In the genomic region with DNA sequence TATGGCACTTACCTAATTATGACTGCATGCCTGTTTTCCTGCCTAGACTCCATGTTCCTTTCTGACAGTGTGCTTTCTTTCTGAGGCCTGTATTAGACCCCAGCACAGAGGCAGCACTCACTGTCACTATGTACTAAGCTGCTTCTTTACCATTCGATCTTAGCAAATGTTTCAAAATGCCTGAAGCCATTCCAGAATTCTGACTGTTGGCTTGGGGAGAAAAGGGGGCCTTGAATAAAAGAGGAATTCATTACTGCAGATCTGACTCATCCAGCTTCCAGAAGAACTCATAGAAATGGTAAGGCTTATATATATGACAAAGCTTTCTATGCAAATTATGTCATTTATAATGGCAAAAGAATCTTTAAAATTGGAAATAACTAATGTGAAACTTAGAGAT, we compare ENCODE assay signal across 31 mouse cellular contexts. TPM values are rescaled to one million over a fixed set of nuclear protein-coding genes. Genes with fewer than 3 reads are reported as not detected.
A peak's percentile ranks its signal among the peaks of the same experiment; 100 is the strongest.
DNase-seq lines count a peak whose midpoint lies in the region; ATAC-seq and TF ChIP-seq lines count a peak whose summit lies in the region.
"Had no signal": no experiment of that assay in that cellular context is flagged by ENCODE, and none has a peak within 500 bp of the region (broad histone marks: within the 10 kb centered on the region; RNA-seq: fewer than 3 reads in every experiment).

No protein-coding gene starts in this region.

- H3K27ac ChIP-seq in forebrain, embryonic 13.5 days = no peak overlapping the region
- no peak overlapping the region for H3K27ac ChIP-seq in forebrain, embryonic 10.5 days
- H3K27ac ChIP-seq in hindbrain, embryonic 16.5 days (ENCODE audit: low read depth, low read length) = no peak overlapping the region
- no peak overlapping the region for H3K27ac ChIP-seq in hindbrain, embryonic 13.5 days
- H3K27ac ChIP-seq in lung, postnatal 0 days (ENCODE audit: low read length) = 0 out of 2 replicates have a peak overlapping the region, but pooled peaks have one; percentile 43
- H3K27ac ChIP-seq: embryonic facial prominence, embryonic 10.5 days; embryonic facial prominence, embryonic 13.5 days; forebrain, embryonic 15.5 days; heart, embryonic 15.5 days; hindbrain, embryonic 12.5 days; hindbrain, postnatal 0 days had no signal

- no peak for TF ChIP-seq EP300 in lung, postnatal 0 days (IDR thresholded peaks at IDR 0.05)

- H3K9ac ChIP-seq in forebrain, embryonic 13.5 days = peak overlapping the region; percentile 7; the same call in 1 of the 2 replicates
- 0 out of 2 replicates have a peak overlapping the region, but pooled peaks have one; percentile 17 for H3K9ac ChIP-seq in hindbrain, embryonic 16.5 days (ENCODE audit: low read depth, low read length)
- H3K9ac ChIP-seq in hindbrain, embryonic 13.5 days = no peak overlapping the region
- H3K9ac ChIP-seq in lung, postnatal 0 days (replicated peaks; ENCODE audit: low read depth) = no peak overlapping the region
- H3K9ac ChIP-seq: embryonic facial prominence, embryonic 13.5 days; forebrain, embryonic 15.5 days; heart, embryonic 12.5 days; heart, embryonic 15.5 days; hindbrain, embryonic 12.5 days had no signal

- peaks cover 5% of the 10 kb centered on the region; the same call in 1 of the 2 replicates for H3K36me3 ChIP-seq in forebrain, embryonic 13.5 days (ENCODE audit: poor library complexity, severe bottlenecking)
- peaks cover 42% of the 10 kb centered on the region for H3K36me3 ChIP-seq in forebrain, embryonic 10.5 days (replicated peaks)
- no peaks in the 10 kb centered on the region for H3K36me3 ChIP-seq in hindbrain, embryonic 16.5 days (ENCODE audit: control insufficient read depth, insufficient read depth, low read length)
- H3K36me3 ChIP-seq in hindbrain, embryonic 13.5 days = no peaks in the 10 kb centered on the region
- no peaks in the 10 kb centered on the region for H3K36me3 ChIP-seq in lung, postnatal 0 days (ENCODE audit: insufficient read depth, low read length)
- H3K36me3 ChIP-seq: forebrain, embryonic 15.5 days; heart, embryonic 15.5 days; hindbrain, embryonic 12.5 days had no signal

- TF ChIP-seq CTCF in lung, postnatal 0 days (IDR thresholded peaks at IDR 0.05) = no peak

- DNase-seq in forebrain, embryonic 10.5 days (ENCODE audit: extremely low spot score, low spot score) = no peak
- DNase-seq in lung, postnatal 0 days (ENCODE audit: low spot score) = peak; percentile 7
- no peak for DNase-seq in lung, postnatal 4 days
- DNase-seq in NIH3T3 (ENCODE audit: low read depth) = peak; percentile 65
- DNase-seq in heart, postnatal 14 days = no peak
- DNase-seq: adrenal gland, adult 8-10 months; adrenal gland, postnatal 25 days; B cell, adult 2 months; cerebellum, adult 11-12 months; cerebellum, adult 8-10 months; cerebellum, postnatal 10 days; cerebellum, postnatal 36 days; embryo, embryonic 11 days; gastrocnemius, postnatal 14 days; heart, adult 18-20 months; heart, postnatal 10 days had no signal

- H3K9me3 ChIP-seq in forebrain, embryonic 13.5 days (replicated peaks) = no peaks in the 10 kb centered on the region
- no peaks in the 10 kb centered on the region for H3K9me3 ChIP-seq in forebrain, embryonic 10.5 days
- H3K9me3 ChIP-seq in hindbrain, embryonic 16.5 days (ENCODE audit: control insufficient read depth, low read length) = no peaks in the 10 kb centered on the region
- H3K9me3 ChIP-seq in hindbrain, embryonic 13.5 days = no peaks in the 10 kb centered on the region
- H3K9me3 ChIP-seq in lung, postnatal 0 days (ENCODE audit: low read length) = no peaks in the 10 kb centered on the region
- H3K9me3 ChIP-seq: embryonic facial prominence, embryonic 10.5 days; embryonic facial prominence, embryonic 13.5 days; forebrain, embryonic 15.5 days; G1E; heart, embryonic 12.5 days; heart, embryonic 15.5 days; hindbrain, embryonic 12.5 days had no signal

- 72% methylated on average over 1 of the region's 1 CpGs for WGBS in forebrain, embryonic 13.5 days
- WGBS in forebrain, embryonic 10.5 days = 84% methylated on average over 1 of the region's 1 CpGs
- WGBS in hindbrain, embryonic 16.5 days = 62% methylated on average over 1 of the region's 1 CpGs
- WGBS in hindbrain, embryonic 13.5 days = 70% methylated on average over 1 of the region's 1 CpGs
- WGBS in lung, postnatal 0 days = 44% methylated on average over 1 of the region's 1 CpGs

- no peak for ATAC-seq in forebrain, embryonic 13.5 days
- no peak for ATAC-seq in hindbrain, embryonic 16.5 days
- no peak for ATAC-seq in hindbrain, embryonic 13.5 days (ENCODE audit: low FRiP score)
- no peak for ATAC-seq in lung, postnatal 0 days
- ATAC-seq: activated CD4-positive, CD25-positive, alpha-beta regulatory T cell, adult 4 months; forebrain, embryonic 15.5 days; hindbrain, postnatal 0 days; inflammation-experienced regulatory T-cells, adult 6 months; intestine, embryonic 16.5 days had no signal

- H3K4me3 ChIP-seq in forebrain, embryonic 13.5 days = no peak overlapping the region
- no peak overlapping the region for H3K4me3 ChIP-seq in forebrain, embryonic 10.5 days
- no peak overlapping the region for H3K4me3 ChIP-seq in hindbrain, embryonic 16.5 days (ENCODE audit: low read length)
- no peak overlapping the region for H3K4me3 ChIP-seq in hindbrain, embryonic 13.5 days
- no peak overlapping the region for H3K4me3 ChIP-seq in lung, postnatal 0 days (ENCODE audit: low read depth, low read length)
- H3K4me3 ChIP-seq: embryonic facial prominence, embryonic 10.5 days; embryonic facial prominence, embryonic 13.5 days; forebrain, embryonic 15.5 days; heart, embryonic 12.5 days; heart, embryonic 15.5 days; hindbrain, embryonic 12.5 days had no signal

- H3K27me3 ChIP-seq in forebrain, embryonic 13.5 days = no peaks in the 10 kb centered on the region
- no peaks in the 10 kb centered on the region for H3K27me3 ChIP-seq in forebrain, embryonic 10.5 days (ENCODE audit: poor library complexity, severe bottlenecking)
- no peaks in the 10 kb centered on the region for H3K27me3 ChIP-seq in hindbrain, embryonic 16.5 days (replicated peaks; ENCODE audit: control insufficient read depth, insufficient read depth, low read length)
- no peaks in the 10 kb centered on the region for H3K27me3 ChIP-seq in hindbrain, embryonic 13.5 days
- no peaks in the 10 kb centered on the region for H3K27me3 ChIP-seq in lung, postnatal 0 days (replicated peaks; ENCODE audit: insufficient read depth, low read length)
- H3K27me3 ChIP-seq: CH12.LX; embryonic facial prominence, embryonic 13.5 days; forebrain, embryonic 15.5 days; heart, embryonic 12.5 days; heart, embryonic 15.5 days; hindbrain, embryonic 12.5 days had no signal

- peaks cover 31% of the 10 kb centered on the region for H3K4me1 ChIP-seq in forebrain, embryonic 13.5 days
- H3K4me1 ChIP-seq in forebrain, embryonic 10.5 days = peaks cover 41% of the 10 kb centered on the region
- H3K4me1 ChIP-seq in hindbrain, embryonic 16.5 days (ENCODE audit: control insufficient read depth, insufficient read depth, low read depth, low read length) = peaks cover 25% of the 10 kb centered on the region
- H3K4me1 ChIP-seq in hindbrain, embryonic 13.5 days (replicated peaks) = peaks cover 28% of the 10 kb centered on the region
- peaks cover 5% of the 10 kb centered on the region; the same call in 1 of the 2 replicates for H3K4me1 ChIP-seq in lung, postnatal 0 days (ENCODE audit: insufficient read depth, low read depth, low read length)

- no peak overlapping the region for H3K4me2 ChIP-seq in forebrain, embryonic 13.5 days
- H3K4me2 ChIP-seq in hindbrain, embryonic 16.5 days (ENCODE audit: low read length) = no peak overlapping the region
- H3K4me2 ChIP-seq in hindbrain, embryonic 13.5 days = no peak overlapping the region
- H3K4me2 ChIP-seq in lung, postnatal 0 days (replicated peaks; ENCODE audit: low read depth, low read length) = no peak overlapping the region
- H3K4me2 ChIP-seq: embryonic facial prominence, embryonic 13.5 days; forebrain, embryonic 15.5 days; heart, embryonic 12.5 days; heart, embryonic 15.5 days; hindbrain, embryonic 12.5 days had no signal

- intact Hi-C loops in heart, postnatal 14 days (cut with DNase I) = no loop called here

RNA-seq across cellular contexts. Expression of gene Atl1, which starts 4.1 kb away (rescaled TPM):
- polyA plus RNA-seq in forebrain, embryonic 13.5 days (2015; fragmentation: Nextera tagmentation; extraction: Ambion mirVana) = 80.6 and 83.8 TPM in 2 replicates
- polyA plus RNA-seq in forebrain, embryonic 10.5 days (2016; fragmentation: Nextera tagmentation; extraction: Ambion mirVana) = 10.0 and 12.7 TPM in 2 replicates
- 159 and 167 TPM in 2 replicates for polyA plus RNA-seq in hindbrain, embryonic 16.5 days (2015; fragmentation: Nextera tagmentation; extraction: Ambion mirVana)
- polyA plus RNA-seq in hindbrain, embryonic 13.5 days (2015; fragmentation: Nextera tagmentation; extraction: Ambion mirVana) = 126 and 131 TPM in 2 replicates
- polyA plus RNA-seq in lung, postnatal 0 days (2015; fragmentation: Nextera tagmentation; extraction: Ambion mirVana) = 2.9 and 4.8 TPM in 2 replicates
- total RNA-seq in heart, postnatal 14 days (2021) = 1 to 10 TPM; 4.0 to 6.1 TPM

RNA-seq across cellular contexts. Expression of gene Map4k5, which starts 4.7 kb away (rescaled TPM):
- polyA plus RNA-seq in forebrain, embryonic 13.5 days (2015; fragmentation: Nextera tagmentation; extraction: Ambion mirVana) = 24.2 and 24.4 TPM in 2 replicates
- polyA plus RNA-seq in forebrain, embryonic 10.5 days (2016; fragmentation: Nextera tagmentation; extraction: Ambion mirVana) = 23.5 and 24.6 TPM in 2 replicates
- 22.8 and 25.2 TPM in 2 replicates for polyA plus RNA-seq in hindbrain, embryonic 16.5 days (2015; fragmentation: Nextera tagmentation; extraction: Ambion mirVana)
- polyA plus RNA-seq in hindbrain, embryonic 13.5 days (2015; fragmentation: Nextera tagmentation; extraction: Ambion mirVana) = 30.7 and 30.9 TPM in 2 replicates
- 20.6 and 22.9 TPM in 2 replicates for polyA plus RNA-seq in lung, postnatal 0 days (2015; fragmentation: Nextera tagmentation; extraction: Ambion mirVana)
- total RNA-seq in heart, postnatal 14 days (2021) = 10 to 100 TPM; 28.7 to 30.1 TPM

Comparison
In these comparisons a context has a peak if more than half of its experiments do, and no peak if none do; other contexts are left out.
1. H3K9ac ChIP-seq: peak in forebrain, embryonic 13.5 days (single experiment) and hindbrain, embryonic 16.5 days (single experiment); none in hindbrain, embryonic 13.5 days (single experiment) and lung, postnatal 0 days (single experiment).
2. DNase-seq: peak in lung, postnatal 0 days (single experiment) and NIH3T3 (single experiment); none in forebrain, embryonic 10.5 days (single experiment), lung, postnatal 4 days (0 of 2) and heart, postnatal 14 days (0 of 2).